Mouse (Mus musculus): ENCODE results near the gene Col24a1. TPM values are rescaled to one million over a fixed set of nuclear protein-coding genes. Genes with fewer than 3 reads are reported as not detected.
A peak's percentile ranks its signal among the peaks of the same experiment; 100 is the strongest.

Col24a1 gene
- total and polyA plus RNA-seq, 2 experiments: 0.05 to 0.28 TPM

- Histone ChIP-seq H3K4me1 (ENCODE audit: control insufficient read depth, insufficient read depth, low read length) (no peaks in the 10 kb centered on the region), H3K36me3 (ENCODE audit: control insufficient read depth, insufficient read depth, low read length) (no peaks in the 10 kb centered on the region), H3K79me2 (ENCODE audit: control insufficient read depth, insufficient read depth, low read length) (no peaks in the 10 kb centered on the region), H3K9ac (ENCODE audit: low read depth, low read length) (no peak overlapping the region), H3K27me3 (ENCODE audit: control insufficient read depth, insufficient read depth, low read length) (no peaks in the 10 kb centered on the region), H3K27ac (replicated peaks; ENCODE audit: insufficient read depth, low read depth, low read length) (no peak overlapping the region), H3K4me3 (ENCODE audit: insufficient read depth, low read depth, low read length) (no peak overlapping the region)
- WGBS: 90% methylated on average over 3 of the region's 3 CpGs
- no peak for TF ChIP-seq CTCF (IDR thresholded peaks at IDR 0.05; ENCODE audit: low read depth, low read length)
- TF ChIP-seq POLR2A (IDR thresholded peaks at IDR 0.05; ENCODE audit: extremely low read depth, insufficient read depth, low read length): no peak
- DNase-seq (ENCODE audit: extremely low read depth, low read depth, low spot score): no peak
These were observed 257.9 kb downstream of the Col24a1 start for GRCm38 (mm10) chr3:145550216-145550615.

DNA sequence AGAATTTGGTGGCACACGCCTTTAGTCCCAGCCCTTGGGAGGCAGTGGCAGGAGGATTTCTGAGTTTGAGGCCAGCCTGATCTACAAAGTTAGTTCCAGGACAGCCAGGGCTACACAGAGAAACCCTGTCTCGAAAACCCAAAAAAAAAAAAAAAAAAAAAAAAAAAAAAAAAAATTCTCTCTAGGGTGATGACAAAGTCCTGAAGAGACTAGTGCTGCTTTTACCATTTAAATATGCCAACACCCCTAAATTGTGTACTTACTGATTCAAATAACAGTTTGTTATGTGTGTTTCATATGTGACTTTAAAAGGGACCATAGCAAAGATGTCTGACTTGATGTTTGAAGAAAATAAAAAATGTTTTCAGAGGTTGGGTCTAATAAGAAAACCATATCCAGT is 262.1 kb downstream of the Col24a1 start:
- H3K36me3 ChIP-seq (ENCODE audit: control insufficient read depth, insufficient read depth, low read length): no peaks in the 10 kb centered on the region
- H3K4me1 ChIP-seq (ENCODE audit: control insufficient read depth, insufficient read depth, low read length): no peaks in the 10 kb centered on the region
- H3K9ac ChIP-seq (ENCODE audit: low read depth, low read length): no peak overlapping the region
- 75% methylated on average over 2 of the region's 2 CpGs for WGBS
- H3K27me3 ChIP-seq (ENCODE audit: control insufficient read depth, insufficient read depth, low read length): no peaks in the 10 kb centered on the region
- H3K27ac ChIP-seq (replicated peaks; ENCODE audit: insufficient read depth, low read depth, low read length): no peak overlapping the region
- no peak for TF ChIP-seq CTCF (IDR thresholded peaks at IDR 0.05; ENCODE audit: low read depth, low read length)
- TF ChIP-seq POLR2A (IDR thresholded peaks at IDR 0.05; ENCODE audit: extremely low read depth, insufficient read depth, low read length): no peak
- H3K79me2 ChIP-seq (ENCODE audit: control insufficient read depth, insufficient read depth, low read length): no peaks in the 10 kb centered on the region
- no peak for DNase-seq (ENCODE audit: extremely low read depth, low read depth, low spot score)
- H3K4me3 ChIP-seq (ENCODE audit: insufficient read depth, low read depth, low read length): no peak overlapping the region

DNA sequence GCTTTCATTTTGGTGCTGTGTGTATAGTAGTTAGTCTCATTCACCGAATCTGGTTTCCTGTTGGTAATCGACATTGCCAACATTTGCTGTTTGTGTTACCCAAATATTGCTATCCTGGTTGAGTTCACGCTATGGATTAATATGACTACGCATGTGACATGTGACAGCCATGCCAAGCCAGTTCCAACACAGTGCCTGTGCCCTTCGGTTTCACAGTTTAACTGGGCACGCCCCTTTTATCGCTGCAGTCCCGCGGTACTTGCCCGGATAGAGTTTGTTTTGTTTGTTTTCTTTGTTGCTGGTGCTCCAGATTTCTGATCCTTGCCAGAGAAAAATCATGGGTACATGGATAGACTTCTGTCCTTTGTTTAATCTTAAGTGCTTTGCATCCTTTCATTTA is 263.9 kb downstream of the Col24a1 start:
- WGBS: 79% methylated on average over 10 of the region's 10 CpGs
- Histone ChIP-seq H3K27ac (replicated peaks; ENCODE audit: insufficient read depth, low read depth, low read length) (no peak overlapping the region), H3K27me3 (ENCODE audit: control insufficient read depth, insufficient read depth, low read length) (no peaks in the 10 kb centered on the region), H3K36me3 (ENCODE audit: control insufficient read depth, insufficient read depth, low read length) (no peaks in the 10 kb centered on the region), H3K4me1 (ENCODE audit: control insufficient read depth, insufficient read depth, low read length) (peaks cover 9% of the 10 kb centered on the region; the same call in 1 of the 2 replicates), H3K4me3 (ENCODE audit: insufficient read depth, low read depth, low read length) (no peak overlapping the region), H3K79me2 (ENCODE audit: control insufficient read depth, insufficient read depth, low read length) (no peaks in the 10 kb centered on the region), H3K9ac (ENCODE audit: low read depth, low read length) (no peak overlapping the region)
- peak; percentile 75 for DNase-seq (ENCODE audit: extremely low read depth, low read depth, low spot score)
- TF ChIP-seq POLR2A (IDR thresholded peaks at IDR 0.05; ENCODE audit: extremely low read depth, insufficient read depth, low read length): no peak
- TF ChIP-seq CTCF (IDR thresholded peaks at IDR 0.05; ENCODE audit: low read depth, low read length): no peak

GRCm38 (mm10) chr3:145559675-145560074 is 267.4 kb downstream of the Col24a1 start:
- H3K79me2 ChIP-seq (ENCODE audit: control insufficient read depth, insufficient read depth, low read length): no peaks in the 10 kb centered on the region
- no peak overlapping the region for H3K9ac ChIP-seq (ENCODE audit: low read depth, low read length)
- peak overlapping the region; percentile 78 for H3K27ac ChIP-seq (replicated peaks; ENCODE audit: insufficient read depth, low read depth, low read length)
- no peak overlapping the region for H3K4me3 ChIP-seq (ENCODE audit: insufficient read depth, low read depth, low read length)
- WGBS: 24% methylated on average over 5 of the region's 5 CpGs
- H3K4me1 ChIP-seq (ENCODE audit: control insufficient read depth, insufficient read depth, low read length): peaks cover 12% of the 10 kb centered on the region; the same call in 1 of the 2 replicates
- peak; percentile 78 for DNase-seq (ENCODE audit: extremely low read depth, low read depth, low spot score)
- TF ChIP-seq POLR2A (IDR thresholded peaks at IDR 0.05; ENCODE audit: extremely low read depth, insufficient read depth, low read length) (no peak), CTCF (IDR thresholded peaks at IDR 0.05; ENCODE audit: low read depth, low read length) (no peak)
- no peaks in the 10 kb centered on the region for H3K36me3 ChIP-seq (ENCODE audit: control insufficient read depth, insufficient read depth, low read length)
- no peaks in the 10 kb centered on the region for H3K27me3 ChIP-seq (ENCODE audit: control insufficient read depth, insufficient read depth, low read length)

GRCm38 (mm10) chr3:145560117-145560516 is 267.8 kb downstream of the Col24a1 start:
- TF ChIP-seq POLR2A (IDR thresholded peaks at IDR 0.05; ENCODE audit: extremely low read depth, insufficient read depth, low read length): no peak
- TF ChIP-seq CTCF (IDR thresholded peaks at IDR 0.05; ENCODE audit: low read depth, low read length): no peak
- DNase-seq (ENCODE audit: extremely low read depth, low read depth, low spot score): peak; percentile 96

GRCm38 (mm10) chr3:145574468-145574867 is 282.2 kb downstream of the Col24a1 start:
- no peaks in the 10 kb centered on the region for H3K27me3 ChIP-seq (ENCODE audit: control insufficient read depth, insufficient read depth, low read length)
- TF ChIP-seq POLR2A (IDR thresholded peaks at IDR 0.05; ENCODE audit: extremely low read depth, insufficient read depth, low read length): no peak
- no peak for TF ChIP-seq CTCF (IDR thresholded peaks at IDR 0.05; ENCODE audit: low read depth, low read length)
- H3K27ac ChIP-seq (replicated peaks; ENCODE audit: insufficient read depth, low read depth, low read length): no peak overlapping the region
- 0 out of 2 replicates have a peak, but pooled peaks cover 3% of the 10 kb centered on the region for H3K79me2 ChIP-seq (ENCODE audit: control insufficient read depth, insufficient read depth, low read length)
- H3K36me3 ChIP-seq (ENCODE audit: control insufficient read depth, insufficient read depth, low read length): peaks cover 11% of the 10 kb centered on the region
- DNase-seq (ENCODE audit: extremely low read depth, low read depth, low spot score): no peak
- 83% methylated on average over 3 of the region's 3 CpGs for WGBS
- peaks cover 6% of the 10 kb centered on the region for H3K4me1 ChIP-seq (ENCODE audit: control insufficient read depth, insufficient read depth, low read length)
- H3K4me3 ChIP-seq (ENCODE audit: insufficient read depth, low read depth, low read length): no peak overlapping the region
- no peak overlapping the region for H3K9ac ChIP-seq (ENCODE audit: low read depth, low read length)

More at GRCm38 (mm10) chr3:145560117-145560516, 267.8 kb downstream of the Col24a1 start:
- H3K27me3 ChIP-seq (ENCODE audit: control insufficient read depth, insufficient read depth, low read length): no peaks in the 10 kb centered on the region
- no peaks in the 10 kb centered on the region for H3K79me2 ChIP-seq (ENCODE audit: control insufficient read depth, insufficient read depth, low read length)
- H3K36me3 ChIP-seq (ENCODE audit: control insufficient read depth, insufficient read depth, low read length): no peaks in the 10 kb centered on the region
- H3K4me1 ChIP-seq (ENCODE audit: control insufficient read depth, insufficient read depth, low read length): peaks cover 12% of the 10 kb centered on the region; the same call in 1 of the 2 replicates
- H3K9ac ChIP-seq (ENCODE audit: low read depth, low read length): no peak overlapping the region
- no peak overlapping the region for H3K4me3 ChIP-seq (ENCODE audit: insufficient read depth, low read depth, low read length)
- peak overlapping the region; percentile 78 for H3K27ac ChIP-seq (replicated peaks; ENCODE audit: insufficient read depth, low read depth, low read length)
- WGBS: 28% methylated on average over 4 of the region's 4 CpGs

All from liver, adult 2 months (tissue).